Mouse (Mus musculus) midbrain, embryonic 13.5 days (tissue): ENCODE results near the gene Cntnap5a. TPM values are rescaled to one million over a fixed set of nuclear protein-coding genes. Genes with fewer than 3 reads are reported as not detected.

Source experiments
- microRNA-seq: library from miRNA; unstranded; fragments of <30 nt; microRNA quantifications from one replicate; pipeline ENCODE4, GENCODE M21; 2016
- polyA plus RNA-seq: library from polyadenylated mRNA; unstranded; fragments of >200 nt; fragmentation: Nextera tagmentation; extraction: Ambion mirVana; gene quantifications from 2 replicates; pipeline ENCODE4 v1.2.1, GENCODE M21; 2015

Cntnap5a gene
- polyA plus RNA-seq, 1 experiment from 2014 or later: 1.3 TPM

Small RNA genes lying within 50 kb of the gene (microRNA-seq; reads per million reads assigned to microRNA genes)
- not detected for gene Gm23393
